Mouse (Mus musculus): ENCODE measurements at regions not wholly inside any gene's neighbourhood (a gene's known extent, or its start where the extent isn't known, plus 50 kb on each side); places are given as distances from the start of the nearest gene placed in this dataset.

- in situ Hi-C loops (cut with MboI; ENCODE audit: unreplicated experiment in 2 of 2), result no loop called here
These were observed 710.2 kb upstream of the Tenm4 start for GRCm38 (mm10) chr7:95460889-95461288.

- in situ Hi-C loops (cut with MboI; ENCODE audit: unreplicated experiment in 2 of 2), result no loop called here
These were observed 705.5 kb upstream of the Tenm4 start for GRCm38 (mm10) chr7:95465506-95465905.

GRCm38 (mm10) chr7:95467028-95467427 lies 704.0 kb upstream of the Tenm4 start:
- in situ Hi-C loops (cut with MboI; ENCODE audit: unreplicated experiment in 2 of 2), result no loop called here

- in situ Hi-C loops (cut with MboI; ENCODE audit: unreplicated experiment in 2 of 2), result no loop called here
These were observed 697.2 kb upstream of the Tenm4 start for GRCm38 (mm10) chr7:95473892-95474291.

GRCm38 (mm10) chr7:95480121-95480726 lies 690.8 kb upstream of the Tenm4 start:
- in situ Hi-C loops (cut with MboI; ENCODE audit: unreplicated experiment in 2 of 2), result loop anchor here (25.0 kb wide), 2 partner anchors 1032 to 1282 kb away; no protein-coding TSS in a partner anchor

- in situ Hi-C loops (cut with MboI; ENCODE audit: unreplicated experiment in 2 of 2), result loop anchor here (5.0 to 25.0 kb wide), 5 partner anchors 1023 to 1428 kb away; no protein-coding TSS in a partner anchor
These were observed 681.4 kb upstream of the Tenm4 start for GRCm38 (mm10) chr7:95489666-95490065.

- in situ Hi-C loops (cut with MboI; ENCODE audit: unreplicated experiment in 2 of 2), result loop anchor here (5.0 to 25.0 kb wide), 5 partner anchors 1018 to 1423 kb away; no protein-coding TSS in a partner anchor
These were observed 676.3 kb upstream of the Tenm4 start for GRCm38 (mm10) chr7:95494793-95495192.

GRCm38 (mm10) chr7:95502959-95503358 lies 668.1 kb upstream of the Tenm4 start:
- in situ Hi-C loops (cut with MboI; ENCODE audit: unreplicated experiment in 2 of 2), result no loop called here

- in situ Hi-C loops (cut with MboI; ENCODE audit: unreplicated experiment in 2 of 2), result no loop called here
These were observed 623.8 kb upstream of the Tenm4 start for GRCm38 (mm10) chr7:95547256-95547655.

GRCm38 (mm10) chr7:95550099-95550498 lies 620.9 kb upstream of the Tenm4 start:
- in situ Hi-C loops (cut with MboI; ENCODE audit: unreplicated experiment in 2 of 2), result no loop called here

GRCm38 (mm10) chr7:95551798-95552387 lies 619.2 kb upstream of the Tenm4 start:
- in situ Hi-C loops (cut with MboI; ENCODE audit: unreplicated experiment in 2 of 2), result no loop called here

GRCm38 (mm10) chr7:95558589-95558988 lies 612.5 kb upstream of the Tenm4 start:
- in situ Hi-C loops (cut with MboI; ENCODE audit: unreplicated experiment in 2 of 2), result no loop called here

GRCm38 (mm10) chr7:95578633-95579032 lies 592.4 kb upstream of the Tenm4 start:
- in situ Hi-C loops (cut with MboI; ENCODE audit: unreplicated experiment in 2 of 2), result no loop called here

- in situ Hi-C loops (cut with MboI; ENCODE audit: unreplicated experiment in 2 of 2), result no loop called here
These were observed 589.7 kb upstream of the Tenm4 start for GRCm38 (mm10) chr7:95581325-95581724.

- in situ Hi-C loops (cut with MboI; ENCODE audit: unreplicated experiment in 2 of 2), result no loop called here
These were observed 572.7 kb upstream of the Tenm4 start for GRCm38 (mm10) chr7:95598339-95598738.

GRCm38 (mm10) chr7:95613736-95614135 lies 557.3 kb upstream of the Tenm4 start:
- in situ Hi-C loops (cut with MboI; ENCODE audit: unreplicated experiment in 2 of 2), result no loop called here

- in situ Hi-C loops (cut with MboI; ENCODE audit: unreplicated experiment in 2 of 2), result no loop called here
These were observed 553.7 kb upstream of the Tenm4 start for GRCm38 (mm10) chr7:95617370-95617769.

GRCm38 (mm10) chr7:95618170-95618569 lies 552.9 kb upstream of the Tenm4 start:
- in situ Hi-C loops (cut with MboI; ENCODE audit: unreplicated experiment in 2 of 2), result no loop called here

GRCm38 (mm10) chr7:95620079-95620478 lies 551.0 kb upstream of the Tenm4 start:
- in situ Hi-C loops (cut with MboI; ENCODE audit: unreplicated experiment in 2 of 2), result no loop called here

- in situ Hi-C loops (cut with MboI; ENCODE audit: unreplicated experiment in 2 of 2), result no loop called here
These were observed 530.4 kb upstream of the Tenm4 start for GRCm38 (mm10) chr7:95640683-95641082.

GRCm38 (mm10) chr7:95674319-95674718 lies 496.7 kb upstream of the Tenm4 start:
- in situ Hi-C loops (cut with MboI; ENCODE audit: unreplicated experiment in 2 of 2), result no loop called here

- in situ Hi-C loops (cut with MboI; ENCODE audit: unreplicated experiment in 2 of 2), result no loop called here
These were observed 488.5 kb upstream of the Tenm4 start for GRCm38 (mm10) chr7:95682521-95682920.

All from v-Abl transformed pro-B cells (cell line).